Mouse (Mus musculus) mouse trophoblast stem cell (cell line): ENCODE measurements around the gene Sfmbt2.
"Not testable (repeated sequence)": the region's sequence is repeated elsewhere in the genome, so short reads cannot be mapped to it uniquely, and the experiment has no call there.

Source experiments
- in situ Hi-C, 2 experiments: fragments of 300-500 bp; cut with MseI, MboI; formaldehyde crosslinking; loops; 2 replicates in 1 of 2; 3 replicates in 1 of 2; pipeline ENCODE4 v1.15.1; 2025

The Sfmbt2 gene

GRCm38 (mm10) chr2:10370176-10370575 is at the start of gene Sfmbt2:
Gene Sfmbt2 (plus strand): TSS chr2:10370510.
- in situ Hi-C loops, result no loop called here

DNA sequence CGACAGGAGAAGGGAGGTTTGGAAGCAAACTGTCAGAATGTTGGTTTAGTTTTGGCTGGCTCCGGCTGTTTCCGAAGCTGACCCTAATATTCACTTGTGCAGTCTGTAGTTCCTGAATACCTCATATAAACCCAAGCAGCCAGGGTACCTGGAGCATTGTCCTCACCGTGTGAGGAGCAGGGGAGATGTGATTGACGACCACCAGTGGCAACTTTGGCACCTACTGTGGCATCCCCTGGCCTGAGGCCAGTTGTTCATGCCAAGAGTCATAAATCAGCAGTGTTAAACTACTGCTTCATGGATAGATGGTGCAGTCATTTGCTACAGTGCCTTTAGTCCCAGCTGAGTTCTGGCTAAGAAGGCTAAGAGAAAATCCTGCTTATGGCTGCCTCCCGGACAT is 49.2 kb upstream of the Sfmbt2 start:
- in situ Hi-C loops, result no loop called here

DNA sequence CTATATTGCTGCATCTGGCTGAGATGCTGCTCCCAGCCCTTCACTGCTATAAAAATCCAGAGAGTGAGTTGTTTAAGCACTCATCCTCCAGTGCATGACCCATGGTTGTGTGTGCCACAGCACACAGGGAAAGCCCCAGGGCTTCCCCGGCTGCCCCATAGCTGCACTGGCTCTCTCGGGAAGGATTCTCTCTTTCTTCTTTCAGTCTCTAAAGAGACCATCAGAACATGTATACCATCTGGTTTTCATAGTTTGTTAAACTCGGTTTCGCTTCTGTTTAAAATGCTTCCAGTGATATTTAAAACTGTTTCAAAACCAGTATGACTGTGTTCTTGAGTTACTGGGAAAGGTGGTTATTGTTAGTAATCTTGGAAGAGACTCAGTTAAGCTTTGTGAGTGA is 47.1 kb upstream of the Sfmbt2 start:
- in situ Hi-C loops, result no loop called here

- in situ Hi-C loops, result no loop called here
Measured at GRCm38 (mm10) chr2:10324980-10325379, 45.3 kb upstream of the Sfmbt2 start.

DNA sequence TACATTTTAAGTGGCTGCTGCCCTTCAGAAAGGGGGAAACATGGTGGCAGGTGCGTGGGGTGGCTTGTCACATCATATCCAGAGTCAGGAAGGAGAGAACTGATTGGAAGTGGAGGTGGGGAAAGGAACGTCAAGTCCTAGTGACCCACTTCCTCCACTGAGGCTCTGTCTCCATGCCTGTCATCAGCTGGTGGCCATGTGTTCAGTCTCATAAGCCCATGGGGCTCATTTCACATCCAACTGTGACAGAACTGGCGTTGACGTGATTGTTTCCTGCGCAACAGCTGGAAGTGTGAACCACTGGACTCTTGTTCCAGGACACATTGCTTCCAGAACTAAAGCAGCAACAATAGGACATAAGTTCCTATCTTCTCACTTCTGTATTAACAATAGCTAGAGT is 40.1 kb upstream of the Sfmbt2 start:
- in situ Hi-C loops, result no loop called here

GRCm38 (mm10) chr2:10334299-10334698 is 36.0 kb upstream of the Sfmbt2 start:
- in situ Hi-C loops, result no loop called here

DNA sequence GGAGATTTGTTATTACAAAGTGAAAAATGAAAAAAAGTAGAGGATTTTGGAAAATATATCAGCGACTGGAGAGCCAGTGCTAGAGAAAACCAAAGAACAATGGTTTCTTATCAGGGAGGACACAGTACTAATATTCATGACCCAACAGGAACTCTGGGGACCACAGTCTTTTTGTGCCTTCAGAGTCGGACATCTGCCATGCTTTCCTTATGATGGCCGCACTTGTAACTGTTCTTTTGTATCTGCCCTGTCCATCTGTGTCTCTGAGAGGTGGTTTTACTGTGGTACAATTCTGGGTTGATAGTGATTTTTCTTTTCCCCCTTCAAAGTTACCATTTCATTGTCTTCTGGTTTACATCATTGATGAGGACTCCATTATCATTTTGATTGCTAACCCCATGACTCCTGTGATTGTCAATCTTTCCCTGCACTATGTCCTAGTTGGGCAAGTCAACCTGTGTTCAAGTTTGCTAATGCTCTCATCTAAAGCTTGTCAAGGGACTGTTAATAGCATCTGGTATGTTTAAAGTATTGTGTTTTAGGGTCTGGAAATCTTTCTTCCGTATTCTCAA is 35.2 kb upstream of the Sfmbt2 start:
- in situ Hi-C loops, result no loop called here

GRCm38 (mm10) chr2:10340022-10340421 is 30.3 kb upstream of the Sfmbt2 start:
- in situ Hi-C loops, result no loop called here

- in situ Hi-C loops, result no loop called here
Measured at GRCm38 (mm10) chr2:10343523-10343922, 26.8 kb upstream of the Sfmbt2 start.

GRCm38 (mm10) chr2:10344073-10344472 is 26.2 kb upstream of the Sfmbt2 start:
- in situ Hi-C loops, result not testable (repeated sequence)

DNA sequence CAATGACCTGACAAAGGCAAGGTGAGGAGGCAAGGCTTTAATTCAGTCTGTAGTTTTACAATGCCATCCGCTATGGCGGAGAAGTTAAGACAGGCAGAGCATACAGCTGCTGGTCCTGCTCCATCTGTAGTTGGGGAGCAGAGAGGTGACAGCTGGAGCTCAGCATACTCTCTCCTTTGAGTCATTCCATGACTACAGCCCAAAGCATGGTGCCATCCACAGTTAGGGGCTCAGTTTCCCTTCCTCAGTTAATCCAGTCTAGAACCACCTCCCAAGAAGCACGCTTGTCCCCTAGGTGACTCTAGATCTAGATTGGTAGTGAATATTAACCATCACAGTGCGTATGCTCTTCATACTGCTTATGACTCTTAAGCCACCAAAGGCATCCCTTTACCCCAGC is 23.1 kb upstream of the Sfmbt2 start:
- in situ Hi-C loops, result no loop called here

- in situ Hi-C loops, result no loop called here
Measured at GRCm38 (mm10) chr2:10348036-10348435, 22.3 kb upstream of the Sfmbt2 start.

- in situ Hi-C loops, result no loop called here
Measured at GRCm38 (mm10) chr2:10350266-10350810, 20.0 kb upstream of the Sfmbt2 start.

GRCm38 (mm10) chr2:10351125-10351524 is 19.2 kb upstream of the Sfmbt2 start:
- in situ Hi-C loops, result no loop called here

DNA sequence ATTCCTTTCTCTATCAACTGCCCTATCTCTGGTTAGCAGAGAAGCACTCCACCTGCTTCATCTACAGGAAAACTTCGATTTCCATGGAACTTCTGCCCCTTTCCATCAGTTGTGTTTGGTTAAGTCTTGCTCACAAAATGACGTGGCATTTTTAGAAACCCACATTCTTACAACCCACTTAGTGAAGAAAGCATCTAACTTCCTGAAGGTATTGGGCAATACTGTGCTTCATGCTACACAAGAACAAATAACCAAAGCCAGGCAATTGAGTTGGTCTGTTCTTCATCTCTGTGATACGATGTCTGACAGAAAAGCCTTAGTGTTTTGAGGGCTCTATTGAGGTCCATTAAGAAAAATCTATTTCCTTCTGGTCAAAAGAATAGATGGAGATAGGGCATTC is 17.4 kb upstream of the Sfmbt2 start:
- in situ Hi-C loops, result no loop called here

GRCm38 (mm10) chr2:10353889-10354288 is 16.4 kb upstream of the Sfmbt2 start:
- in situ Hi-C loops, result no loop called here

- in situ Hi-C loops, result no loop called here
Measured at GRCm38 (mm10) chr2:10359861-10360260, 10.4 kb upstream of the Sfmbt2 start.

DNA sequence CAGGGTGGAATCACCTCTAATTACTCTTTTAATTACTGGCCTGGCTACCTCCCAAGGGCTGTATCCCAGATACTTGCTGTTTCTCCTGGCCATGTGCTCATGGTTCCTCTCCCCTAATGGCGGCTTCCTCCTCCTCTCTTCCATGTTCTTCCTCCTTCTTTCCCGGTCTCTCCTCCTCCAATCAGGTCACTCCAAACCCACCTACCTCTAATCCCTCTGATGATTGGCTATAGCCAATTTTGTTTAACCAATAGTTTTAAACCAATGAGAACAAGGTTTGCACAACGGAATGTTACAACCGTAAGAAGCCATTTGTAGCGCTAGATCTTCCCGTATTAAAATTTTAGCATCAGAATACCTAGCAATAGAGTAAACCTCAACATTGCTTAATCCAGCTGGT is 5.2 kb upstream of the Sfmbt2 start:
- in situ Hi-C loops, result no loop called here

DNA sequence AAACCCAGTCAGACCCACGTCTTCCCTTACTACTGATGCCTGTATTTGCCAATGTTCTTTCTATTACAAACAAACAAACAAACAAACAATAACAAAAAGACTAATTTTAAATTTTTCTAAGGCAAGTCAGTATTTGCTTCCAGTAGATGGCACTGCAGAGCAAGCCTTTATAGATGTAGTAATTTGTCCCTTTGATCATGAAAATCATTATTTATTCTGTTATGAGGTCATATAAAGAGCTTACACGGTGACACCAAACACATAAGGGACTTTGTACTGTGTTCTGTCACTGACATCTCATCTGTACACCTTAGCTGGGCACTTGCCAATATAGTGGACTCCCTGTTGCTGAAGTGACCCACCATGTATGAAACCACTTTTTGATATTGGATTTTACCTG is 4.0 kb upstream of the Sfmbt2 start:
- in situ Hi-C loops, result no loop called here

DNA sequence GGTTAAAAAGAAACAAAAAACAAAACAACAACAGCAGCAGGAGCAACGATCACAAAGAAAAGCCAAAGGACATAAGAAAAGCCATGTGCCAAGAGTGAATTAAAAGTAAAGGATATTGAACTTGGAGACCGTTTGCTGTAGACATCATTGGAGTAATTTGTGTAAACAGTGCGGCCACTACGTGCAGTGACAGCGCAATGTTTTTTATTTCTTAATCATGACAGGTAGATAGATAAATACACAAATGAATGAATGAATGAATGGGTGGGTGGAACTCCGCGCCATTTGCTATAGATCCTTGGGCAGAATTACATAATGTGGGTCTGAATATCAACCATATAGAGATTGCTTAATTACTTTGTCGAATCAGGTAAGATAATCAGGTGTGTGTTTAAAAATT is 634 bp upstream of the Sfmbt2 start:
- in situ Hi-C loops, result no loop called here

- in situ Hi-C loops, result no loop called here
Measured at GRCm38 (mm10) chr2:10370687-10371458, 563 bp downstream of the Sfmbt2 start.

- in situ Hi-C loops, result no loop called here
Measured at GRCm38 (mm10) chr2:10371459-10371817, 1.1 kb downstream of the Sfmbt2 start.

DNA sequence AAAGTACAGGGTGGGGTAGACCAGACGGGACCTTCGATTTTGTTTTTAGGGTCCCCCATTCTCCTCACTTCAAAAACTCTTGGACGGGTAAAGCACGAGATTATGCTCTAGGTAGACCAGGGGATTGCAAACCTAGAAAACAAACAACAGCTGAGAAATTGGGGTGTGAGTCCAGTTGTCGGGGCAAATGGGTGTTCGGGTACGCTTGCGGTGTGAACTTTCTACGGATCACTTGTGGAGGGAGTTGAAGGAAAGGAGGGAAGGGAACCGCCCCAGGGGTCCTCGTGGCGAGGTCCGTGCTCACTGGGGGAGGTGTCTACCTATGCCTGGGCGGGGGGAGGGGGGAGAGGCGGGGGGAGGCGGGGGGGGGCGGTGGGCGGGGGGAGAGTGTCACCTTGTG is 1.6 kb downstream of the Sfmbt2 start:
- in situ Hi-C loops, result no loop called here
